Mouse (Mus musculus) lung, embryonic 14.5 days (tissue): ENCODE measurements around the gene Cyp19a1. TPM values are rescaled to one million over a fixed set of nuclear protein-coding genes. Genes with fewer than 3 reads are reported as not detected.
A peak's percentile ranks its signal among the peaks of the same experiment; 100 is the strongest.

ENCODE experiments used
- ATAC-seq: fragments of 200-750 bp; cut with Nextera tagmentation; 2 replicates; pipeline ENCODE4 v1.8.0; 2017; ENCODE audit warnings: mild to moderate bottlenecking, moderate TSS enrichment, moderate library complexity; ENCODE audit not compliant: insufficient read depth
- DNase-seq: peaks from one replicate; pipeline ENCODE4 v3.0.0-alpha.2; 2015
- H3K27ac ChIP-seq: fragments of 300-500 bp; sonication (generic); 2 replicates; pipeline ENCODE4 v1.5.1; 2014; ENCODE audit warnings: low read depth, mild to moderate bottlenecking, moderate library complexity
- H3K27me3 ChIP-seq: fragments of 300-500 bp; sonication (generic); 2 replicates; pipeline ENCODE4 v1.6.1; 2014; ENCODE audit warnings: low read length, control low read depth; ENCODE audit not compliant: insufficient read depth
- H3K36me3 ChIP-seq: fragments of 300-500 bp; sonication (generic); 2 replicates; pipeline ENCODE4 v1.6.1; 2014; ENCODE audit warnings: control low read depth; ENCODE audit not compliant: insufficient read depth
- H3K4me1 ChIP-seq: fragments of 300-500 bp; sonication (generic); 2 replicates; pipeline ENCODE4 v1.6.1; 2014; ENCODE audit warnings: antibody characterized with exemption, control low read depth; ENCODE audit not compliant: insufficient read depth
- H3K4me2 ChIP-seq: fragments of 300-500 bp; sonication (generic); 2 replicates; pipeline ENCODE4 v1.6.1; 2014; ENCODE audit warnings: mild to moderate bottlenecking
- H3K4me3 ChIP-seq: fragments of 300-500 bp; sonication (generic); 2 replicates; pipeline ENCODE4 v1.5.1; 2014; ENCODE audit warnings: low read depth, low read length
- H3K9ac ChIP-seq: fragments of 300-500 bp; sonication (generic); 2 replicates; pipeline ENCODE4 v1.6.1; 2014
- H3K9me3 ChIP-seq: fragments of 300-500 bp; sonication (generic); 2 replicates; pipeline ENCODE4 v1.6.1; 2016; ENCODE audit warnings: low read depth, low read length, control low read depth
- CTCF ChIP-seq: IDR thresholded peaks from 2 replicates; pipeline ENCODE4 v1.5.1; 2016; ENCODE audit warnings: antibody characterized with exemption, low read depth
- WGBS: fragments of 180-500 bp; shearing (Covaris S2); extraction: QIAGEN DNeasy Blood & Tissue Kit; methylation state at CpG from one replicate; pipeline ENCODE4 v1.1.7; 2014; 5-methylcytosine and 5-hydroxymethylcytosine counted together
- polyA plus RNA-seq: library from polyadenylated mRNA; unstranded; fragments of >200 nt; fragmentation: Nextera tagmentation; extraction: Ambion mirVana; gene quantifications from 2 replicates; pipeline ENCODE4 v1.2.1, GENCODE M21; 2014

The Cyp19a1 gene
- polyA plus RNA-seq, 1 experiment from 2014 or later = not detected

- Histone ChIP-seq H3K9ac (no peak overlapping the region), H3K4me2 (no peak overlapping the region), H3K27ac (no peak overlapping the region), H3K4me1 (no peaks in the 10 kb centered on the region), H3K27me3 (peaks cover 18% of the 10 kb centered on the region), H3K9me3 (no peaks in the 10 kb centered on the region), H3K4me3 (no peak overlapping the region), H3K36me3 (no peaks in the 10 kb centered on the region)
- no peak for TF ChIP-seq CTCF
- DNase-seq = no peak
- 51% methylated on average over 5 of the region's 5 CpGs for WGBS
- no peak for ATAC-seq
These were observed 19.9 kb upstream of the Cyp19a1 start for GRCm38 (mm10) chr9:54287804-54288203.

GRCm38 (mm10) chr9:54286331-54286987 is 18.5 kb upstream of the Cyp19a1 start, which contains the start of gene Gldn:
Gene Gldn (plus strand): TSS chr9:54286486.
- Histone ChIP-seq H3K4me3 (peak within 1 kb of the TSS; percentile 32), H3K9ac (peak within 1 kb of the TSS; percentile 13; the same call in 1 of the 2 replicates), H3K27ac (no peak within 1 kb of the TSS), H3K4me1 (no peaks in the 10 kb centered on the region), H3K27me3 (peaks cover 18% of the 10 kb centered on the region), H3K9me3 (no peaks in the 10 kb centered on the region), H3K4me2 (peak within 1 kb of the TSS; percentile 67), H3K36me3 (no peaks in the 10 kb centered on the region)
- 2% methylated on average over 61 of the region's 61 CpGs for WGBS
- ATAC-seq (peak; percentile 31; the same call in 1 of the 2 replicates), DNase-seq (peak; percentile 47)
- TF ChIP-seq CTCF = no peak

- Histone ChIP-seq H3K27ac (no peak overlapping the region), H3K9me3 (no peaks in the 10 kb centered on the region), H3K4me1 (no peaks in the 10 kb centered on the region), H3K27me3 (no peaks in the 10 kb centered on the region), H3K36me3 (no peaks in the 10 kb centered on the region), H3K4me3 (no peak overlapping the region), H3K4me2 (no peak overlapping the region), H3K9ac (no peak overlapping the region)
- DNase-seq (no peak), ATAC-seq (no peak)
- 76% methylated on average over 12 of the region's 12 CpGs for WGBS
- no peak for TF ChIP-seq CTCF
These were observed 11.2 kb upstream of the Cyp19a1 start for GRCm38 (mm10) chr9:54279046-54279589.

- 79% methylated on average over 4 of the region's 4 CpGs for WGBS
These were observed 7.4 kb upstream of the Cyp19a1 start for GRCm38 (mm10) chr9:54275283-54275682.

GRCm38 (mm10) chr9:54270889-54271288 is 3.0 kb upstream of the Cyp19a1 start:
- peak; percentile 66 for DNase-seq
- Histone ChIP-seq H3K36me3 (no peaks in the 10 kb centered on the region), H3K4me2 (no peak overlapping the region), H3K9me3 (no peaks in the 10 kb centered on the region), H3K9ac (no peak overlapping the region), H3K27ac (no peak overlapping the region), H3K4me3 (no peak overlapping the region), H3K27me3 (no peaks in the 10 kb centered on the region), H3K4me1 (no peaks in the 10 kb centered on the region)
- 33% methylated on average over 5 of the region's 5 CpGs for WGBS
- no peak for TF ChIP-seq CTCF
- ATAC-seq = no peak

More at GRCm38 (mm10) chr9:54275283-54275682, 7.4 kb upstream of the Cyp19a1 start:
- no peak for DNase-seq
- Histone ChIP-seq H3K27ac (no peak overlapping the region), H3K4me3 (no peak overlapping the region), H3K9me3 (no peaks in the 10 kb centered on the region), H3K4me1 (no peaks in the 10 kb centered on the region), H3K9ac (no peak overlapping the region), H3K4me2 (no peak overlapping the region), H3K27me3 (no peaks in the 10 kb centered on the region), H3K36me3 (no peaks in the 10 kb centered on the region)
- ATAC-seq = no peak
- no peak for TF ChIP-seq CTCF

- 73% methylated on average over 6 of the region's 6 CpGs for WGBS
- H3K4me2 ChIP-seq = no peak overlapping the region
These were observed 2.1 kb upstream of the Cyp19a1 start for GRCm38 (mm10) chr9:54269987-54270386.

GRCm38 (mm10) chr9:54264754-54265153 is 3.2 kb downstream of the Cyp19a1 start:
- Histone ChIP-seq H3K9me3 (no peaks in the 10 kb centered on the region), H3K36me3 (no peaks in the 10 kb centered on the region), H3K4me3 (no peak overlapping the region), H3K9ac (no peak overlapping the region), H3K4me2 (no peak overlapping the region), H3K27me3 (no peaks in the 10 kb centered on the region), H3K27ac (no peak overlapping the region), H3K4me1 (no peaks in the 10 kb centered on the region)
- TF ChIP-seq CTCF = no peak
- DNase-seq (no peak), ATAC-seq (no peak)
- 48% methylated on average over 4 of the region's 4 CpGs for WGBS

More at GRCm38 (mm10) chr9:54269987-54270386, 2.1 kb upstream of the Cyp19a1 start:
- H3K4me1 ChIP-seq = no peaks in the 10 kb centered on the region
- no peaks in the 10 kb centered on the region for H3K27me3 ChIP-seq
- H3K9me3 ChIP-seq = no peaks in the 10 kb centered on the region
- ATAC-seq (no peak), DNase-seq (no peak)
- no peak overlapping the region for H3K27ac ChIP-seq
- no peak overlapping the region for H3K4me3 ChIP-seq
- H3K9ac ChIP-seq = no peak overlapping the region
- TF ChIP-seq CTCF = no peak
- no peaks in the 10 kb centered on the region for H3K36me3 ChIP-seq
